Mouse (Mus musculus) intestine, embryonic 15.5 days (tissue): ENCODE data around the gene Fez1. TPM values are rescaled to one million over a fixed set of nuclear protein-coding genes. Genes with fewer than 3 reads are reported as not detected.
A peak's percentile ranks its signal among the peaks of the same experiment; 100 is the strongest.

Experiments used
- ATAC-seq: fragments of 200-750 bp; cut with Nextera tagmentation; 2 replicates; pipeline ENCODE4 v1.8.0; 2017; ENCODE audit warnings: moderate TSS enrichment, moderate library complexity
- H3K27ac ChIP-seq: fragments of 300-500 bp; sonication (generic); 2 replicates; pipeline ENCODE4 v1.5.1; 2015; ENCODE audit warnings: mild to moderate bottlenecking, inconsistent platforms
- H3K27me3 ChIP-seq: fragments of 300-500 bp; sonication (generic); replicated peaks from 2 replicates; pipeline ENCODE4 v1.6.1; 2015; ENCODE audit warnings: inconsistent platforms
- H3K36me3 ChIP-seq: fragments of 300-500 bp; sonication (generic); 2 replicates; pipeline ENCODE4 v1.6.1; 2015; ENCODE audit warnings: inconsistent platforms
- H3K4me1 ChIP-seq: fragments of 300-500 bp; sonication (generic); replicated peaks from 2 replicates; pipeline ENCODE4 v1.6.1; 2015; ENCODE audit warnings: inconsistent platforms
- H3K4me2 ChIP-seq: fragments of 300-500 bp; sonication (generic); replicated peaks from 2 replicates; pipeline ENCODE4 v1.6.1; 2015; ENCODE audit warnings: mild to moderate bottlenecking, inconsistent platforms
- H3K4me3 ChIP-seq: fragments of 300-500 bp; sonication (generic); replicated peaks from 2 replicates; pipeline ENCODE4 v1.5.1; 2015; ENCODE audit warnings: inconsistent platforms
- H3K9ac ChIP-seq: fragments of 300-500 bp; sonication (generic); 2 replicates; pipeline ENCODE4 v1.6.1; 2015; ENCODE audit warnings: inconsistent platforms
- H3K9me3 ChIP-seq: fragments of 300-500 bp; sonication (generic); 2 replicates; pipeline ENCODE4 v1.6.1; 2016; ENCODE audit warnings: inconsistent platforms
- WGBS: fragments of 180-500 bp; shearing (Covaris S2); methylation state at CpG from one replicate; pipeline ENCODE4 v1.1.7; 2015; 5-methylcytosine and 5-hydroxymethylcytosine counted together
- polyA plus RNA-seq: library from polyadenylated mRNA; unstranded; fragments of >200 nt; fragmentation: Nextera tagmentation; extraction: Ambion mirVana; gene quantifications from 2 replicates; pipeline ENCODE4 v1.2.1, GENCODE M21; 2015

Fez1 gene
- polyA plus RNA-seq, 1 experiment from 2014 or later, result 16.9 TPM

DNA sequence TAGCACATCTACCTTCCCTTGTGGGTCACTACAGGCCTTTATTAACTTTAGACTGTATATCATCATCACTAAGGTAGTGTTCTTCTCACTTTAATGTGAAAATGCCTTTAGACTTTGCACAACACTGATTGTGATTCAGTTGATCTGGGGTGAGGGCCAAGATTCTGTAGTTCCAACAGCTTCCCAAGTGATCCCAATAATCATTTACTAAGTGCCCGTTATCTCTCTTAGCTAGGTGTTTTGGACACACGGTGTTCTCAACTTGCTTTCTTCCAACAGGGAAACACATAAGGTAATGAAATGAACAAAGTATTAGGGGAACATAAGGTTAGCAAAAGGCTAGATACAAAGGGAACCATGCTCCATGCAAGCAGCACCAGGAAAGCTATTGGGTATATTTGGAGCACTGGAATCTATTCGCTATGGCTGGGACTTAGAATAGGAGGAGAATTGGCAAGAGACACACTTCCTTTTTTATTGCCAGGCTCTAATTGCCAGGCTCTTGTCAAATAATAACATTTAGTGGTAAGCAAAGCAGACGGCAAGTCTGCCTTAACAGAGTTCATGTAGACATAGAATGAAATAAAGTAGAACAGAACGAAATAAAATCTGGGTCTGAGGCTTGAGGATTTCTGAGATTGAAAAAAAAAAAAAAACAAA, 13.4 kb upstream of the Fez1 start:
- WGBS, result 68% methylated on average over 5 of the region's 5 CpGs
- Histone ChIP-seq H3K9me3 (no peaks in the 10 kb centered on the region), H3K27me3 (no peaks in the 10 kb centered on the region), H3K4me3 (no peak overlapping the region), H3K4me1 (no peaks in the 10 kb centered on the region), H3K9ac (no peak overlapping the region), H3K36me3 (no peaks in the 10 kb centered on the region), H3K27ac (no peak overlapping the region), H3K4me2 (no peak overlapping the region)
- no peak for ATAC-seq

DNA sequence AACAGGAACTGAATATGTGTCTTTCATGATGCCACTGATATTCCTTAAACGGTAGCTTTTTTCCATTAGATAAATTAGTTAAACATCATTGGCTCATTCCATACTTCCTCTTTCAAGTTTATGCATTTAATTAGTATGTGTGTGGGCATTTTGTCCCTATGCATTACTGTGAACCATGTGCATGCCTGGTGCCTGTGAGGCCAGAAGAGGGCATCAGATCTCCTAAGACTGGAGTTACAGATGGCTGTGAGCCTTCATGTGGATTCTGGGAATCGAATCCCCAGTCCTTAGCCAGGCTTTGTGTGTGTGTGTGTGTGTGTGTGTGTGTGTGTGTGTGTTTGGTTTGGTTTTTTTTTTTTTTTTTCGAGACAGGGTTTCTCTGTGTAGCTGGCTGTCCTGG, 7.2 kb upstream of the Fez1 start:
- 66% methylated on average over 3 of the region's 3 CpGs for WGBS
- Histone ChIP-seq H3K36me3 (no peaks in the 10 kb centered on the region), H3K4me3 (no peak overlapping the region), H3K27me3 (no peaks in the 10 kb centered on the region), H3K9me3 (no peaks in the 10 kb centered on the region), H3K4me1 (no peaks in the 10 kb centered on the region), H3K9ac (no peak overlapping the region), H3K27ac (no peak overlapping the region), H3K4me2 (no peak overlapping the region)
- ATAC-seq, result no peak

- Histone ChIP-seq H3K27ac (no peak overlapping the region), H3K9ac (no peak overlapping the region), H3K4me1 (no peaks in the 10 kb centered on the region; the same call in 1 of the 2 replicates), H3K9me3 (no peaks in the 10 kb centered on the region), H3K27me3 (no peaks in the 10 kb centered on the region), H3K4me2 (no peak overlapping the region), H3K4me3 (no peak overlapping the region), H3K36me3 (no peaks in the 10 kb centered on the region)
- ATAC-seq, result no peak
- WGBS, result 71% methylated on average over 4 of the region's 4 CpGs
Observed at GRCm38 (mm10) chr9:36818905-36819304, 2.8 kb upstream of the Fez1 start.

- Histone ChIP-seq H3K4me2 (peak overlapping the region; percentile 18; the same call in 1 of the 2 replicates), H3K4me3 (no peak overlapping the region), H3K27ac (no peak overlapping the region), H3K9ac (no peak overlapping the region), H3K4me1 (no peaks in the 10 kb centered on the region; the same call in 1 of the 2 replicates), H3K36me3 (no peaks in the 10 kb centered on the region), H3K27me3 (no peaks in the 10 kb centered on the region), H3K9me3 (no peaks in the 10 kb centered on the region)
- 45% methylated on average over 9 of the region's 9 CpGs for WGBS
- peak; percentile 43; the same call in 1 of the 2 replicates for ATAC-seq
Observed at GRCm38 (mm10) chr9:36820969-36821643, 558 bp upstream of the Fez1 start.

DNA sequence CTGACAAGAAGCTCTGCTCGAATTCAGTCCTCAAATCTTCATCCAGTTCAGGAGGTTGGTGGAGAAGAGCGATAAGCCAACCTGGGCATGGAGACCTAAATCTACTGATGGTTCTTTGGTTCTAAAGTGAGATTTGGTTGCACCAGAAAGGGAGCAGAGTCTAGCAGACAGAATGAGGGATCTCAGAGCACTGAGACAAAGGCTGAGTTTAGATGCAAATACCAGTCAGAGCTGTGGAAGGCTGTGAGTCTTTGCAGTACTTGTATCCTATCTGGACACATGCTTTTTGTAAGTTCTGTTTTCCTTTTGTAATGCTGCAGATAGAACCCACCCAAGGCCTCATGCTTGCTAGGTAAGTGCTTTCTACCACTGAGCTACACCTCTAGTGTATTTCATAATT, 360 bp downstream of the Fez1 start:
- Histone ChIP-seq H3K27ac (no peak overlapping the region), H3K9ac (no peak overlapping the region)
- no peak for ATAC-seq

GRCm38 (mm10) chr9:36826612-36827363, 5.1 kb downstream of the Fez1 start:
- no peak overlapping the region for H3K4me2 ChIP-seq
- H3K4me3 ChIP-seq, result no peak overlapping the region
- no peak overlapping the region for H3K9ac ChIP-seq
- H3K27me3 ChIP-seq, result no peaks in the 10 kb centered on the region
- no peak for ATAC-seq
- H3K27ac ChIP-seq, result no peak overlapping the region
- no peaks in the 10 kb centered on the region; the same call in 1 of the 2 replicates for H3K4me1 ChIP-seq
- no peaks in the 10 kb centered on the region for H3K9me3 ChIP-seq
- no peaks in the 10 kb centered on the region for H3K36me3 ChIP-seq
- WGBS, result 47% methylated on average over 2 of the region's 2 CpGs

More for the DNA sequence above, 360 bp downstream of the Fez1 start:
- no peaks in the 10 kb centered on the region for H3K9me3 ChIP-seq
- H3K4me2 ChIP-seq, result 0 out of 2 replicates have a peak overlapping the region, but pooled peaks have one; percentile 18
- H3K36me3 ChIP-seq, result no peaks in the 10 kb centered on the region
- whole genome bisulfite sequencing, result 49% methylated on average over 2 of the region's 2 CpGs
- H3K4me1 ChIP-seq, result no peaks in the 10 kb centered on the region; the same call in 1 of the 2 replicates
- H3K27me3 ChIP-seq, result no peaks in the 10 kb centered on the region
- H3K4me3 ChIP-seq, result no peak overlapping the region

GRCm38 (mm10) chr9:36831401-36831800, 9.7 kb downstream of the Fez1 start:
- Histone ChIP-seq H3K4me3 (no peak overlapping the region), H3K27me3 (no peaks in the 10 kb centered on the region; the same call in 1 of the 2 replicates), H3K4me2 (no peak overlapping the region), H3K36me3 (no peaks in the 10 kb centered on the region), H3K9ac (no peak overlapping the region), H3K9me3 (no peaks in the 10 kb centered on the region), H3K4me1 (peaks cover 3% of the 10 kb centered on the region; the same call in 1 of the 2 replicates), H3K27ac (no peak overlapping the region)
- ATAC-seq, result no peak
- WGBS, result 80% methylated on average over 6 of the region's 6 CpGs

- H3K4me1 ChIP-seq, result peaks cover 3% of the 10 kb centered on the region; the same call in 1 of the 2 replicates
- H3K4me3 ChIP-seq, result peak overlapping the region; percentile 43
- WGBS, result 0% methylated on average over 32 of the region's 32 CpGs
- no peaks in the 10 kb centered on the region; the same call in 1 of the 2 replicates for H3K27me3 ChIP-seq
- H3K4me2 ChIP-seq, result peak overlapping the region; percentile 83
- peak overlapping the region; percentile 39; the same call in 1 of the 2 replicates for H3K9ac ChIP-seq
- H3K9me3 ChIP-seq, result no peaks in the 10 kb centered on the region
- H3K27ac ChIP-seq, result no peak overlapping the region
- no peaks in the 10 kb centered on the region for H3K36me3 ChIP-seq
- peak; percentile 94 for ATAC-seq
Observed at GRCm38 (mm10) chr9:36832529-36832928, 10.9 kb downstream of the Fez1 start.

DNA sequence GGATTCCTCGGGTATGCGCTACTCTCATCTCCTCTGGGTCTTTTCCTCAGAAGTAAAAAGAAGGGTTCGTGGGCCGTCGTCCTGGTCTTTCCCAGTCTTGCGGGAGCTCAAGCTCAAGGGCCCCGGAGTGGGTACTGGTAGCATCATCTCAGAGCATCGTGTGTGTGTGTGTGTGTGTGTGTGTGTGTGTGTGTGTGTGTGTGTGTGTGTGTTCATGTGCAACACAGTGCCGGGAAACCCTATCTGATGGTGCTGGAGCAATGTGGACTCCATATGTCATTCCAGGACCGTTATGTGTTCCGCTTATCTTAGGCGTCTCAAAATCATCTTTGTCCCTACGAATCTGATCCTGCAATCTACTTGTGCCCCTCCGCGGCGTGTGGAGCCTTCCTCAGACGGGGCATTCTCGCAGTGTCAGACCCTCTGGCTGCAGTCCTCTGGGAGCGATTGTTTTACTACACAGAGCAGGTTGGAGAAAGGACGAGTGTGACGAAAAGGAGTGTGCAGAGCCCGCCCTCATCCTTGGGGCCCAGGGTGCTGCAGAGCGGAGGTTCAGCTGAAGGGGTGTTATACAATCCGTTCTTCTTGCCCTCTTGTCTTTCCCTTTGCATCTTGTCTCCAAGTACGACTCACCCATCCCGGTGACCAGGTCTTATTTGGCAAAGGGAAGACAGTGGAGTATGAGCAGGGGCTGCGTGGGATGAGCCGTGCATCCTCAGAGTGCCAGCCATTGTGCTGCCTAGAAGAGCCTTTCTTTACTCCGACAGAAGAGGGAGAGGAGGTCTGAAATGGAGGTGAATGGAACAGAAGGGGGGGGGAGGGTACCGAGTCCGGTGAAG, 11.6 kb downstream of the Fez1 start:
- Histone ChIP-seq H3K9me3 (no peaks in the 10 kb centered on the region), H3K27ac (no peak overlapping the region), H3K9ac (peak overlapping the region; percentile 39; the same call in 1 of the 2 replicates), H3K4me1 (peaks cover 3% of the 10 kb centered on the region; the same call in 1 of the 2 replicates), H3K36me3 (no peaks in the 10 kb centered on the region), H3K27me3 (no peaks in the 10 kb centered on the region; the same call in 1 of the 2 replicates), H3K4me3 (peak overlapping the region; percentile 43), H3K4me2 (peak overlapping the region; percentile 83)
- ATAC-seq, result peak; percentile 61
- 3% methylated on average over 31 of the region's 31 CpGs for WGBS

DNA sequence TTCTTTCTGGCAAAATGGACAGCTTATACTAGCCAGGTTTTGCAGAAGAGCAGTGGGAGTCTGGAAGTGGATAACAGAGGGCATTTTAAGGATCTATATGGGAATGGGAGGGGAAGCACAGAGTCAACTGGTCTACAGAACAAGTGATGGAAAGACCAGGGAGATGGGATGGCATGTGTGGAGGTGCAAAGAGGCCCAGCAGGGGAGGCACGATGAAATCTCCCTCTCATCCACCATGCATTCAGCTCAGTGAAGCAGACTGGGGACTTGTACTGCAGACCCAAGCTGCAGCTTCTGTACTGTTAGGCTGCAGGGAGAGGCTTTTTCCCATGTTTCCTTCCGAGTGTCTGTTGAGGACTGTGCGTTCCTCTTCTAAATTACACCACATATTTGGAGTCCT, 12.2 kb downstream of the Fez1 start:
- ATAC-seq, result no peak
- Histone ChIP-seq H3K4me3 (peak overlapping the region; percentile 43), H3K9ac (0 out of 2 replicates have a peak overlapping the region, but pooled peaks have one; percentile 10), H3K4me1 (peaks cover 3% of the 10 kb centered on the region; the same call in 1 of the 2 replicates), H3K4me2 (peak overlapping the region; percentile 83), H3K36me3 (no peaks in the 10 kb centered on the region), H3K9me3 (no peaks in the 10 kb centered on the region), H3K27ac (no peak overlapping the region), H3K27me3 (no peaks in the 10 kb centered on the region; the same call in 1 of the 2 replicates)
- 44% methylated on average over 3 of the region's 3 CpGs for WGBS

DNA sequence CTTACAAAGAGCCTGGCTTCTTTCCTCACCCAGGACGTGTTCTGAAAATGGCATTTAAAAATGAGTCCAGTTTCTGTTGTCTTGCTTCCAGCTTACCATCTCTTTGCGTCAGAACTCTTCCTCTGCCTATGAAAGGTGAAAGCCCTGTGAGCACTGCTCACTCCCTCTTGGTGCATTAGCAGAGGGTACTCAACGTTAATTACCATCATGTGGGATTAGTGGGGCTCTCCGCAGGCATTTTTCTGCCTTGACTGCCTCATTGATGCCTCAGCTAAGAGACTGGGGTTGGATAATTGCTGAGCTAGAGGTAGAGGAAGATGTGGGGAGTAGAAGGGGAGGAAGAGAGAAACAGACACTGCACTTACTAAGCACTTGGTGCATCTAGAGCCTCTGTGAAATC, 24.7 kb downstream of the Fez1 start:
- Histone ChIP-seq H3K9me3 (no peaks in the 10 kb centered on the region), H3K4me2 (no peak overlapping the region), H3K4me1 (no peaks in the 10 kb centered on the region), H3K27ac (no peak overlapping the region), H3K4me3 (no peak overlapping the region), H3K36me3 (no peaks in the 10 kb centered on the region), H3K9ac (no peak overlapping the region), H3K27me3 (no peaks in the 10 kb centered on the region)
- WGBS, result 48% methylated on average over 4 of the region's 4 CpGs
- no peak for ATAC-seq
